Mouse (Mus musculus): ENCODE measurements at regions not wholly inside any gene's neighbourhood (a gene's known extent, or its start where the extent isn't known, plus 50 kb on each side); places are given as distances from the start of the nearest gene placed in this dataset.

- in situ Hi-C loops (cut with MboI, MseI) = no loop called here
Observed at GRCm38 (mm10) chr1:61552577-61553517, 85.8 kb upstream of the Pard3b start.

- in situ Hi-C loops (cut with MboI, MseI) = no loop called here
Observed at GRCm38 (mm10) chr1:61559514-61559913, 79.1 kb upstream of the Pard3b start.

- in situ Hi-C loops (cut with MboI, MseI) = no loop called here
Observed at GRCm38 (mm10) chr1:61562091-61562490, 76.5 kb upstream of the Pard3b start.

GRCm38 (mm10) chr1:61565471-61565870 lies 73.2 kb upstream of the Pard3b start:
- in situ Hi-C loops (cut with MboI, MseI) = no loop called here

- in situ Hi-C loops (cut with MboI, MseI) = no loop called here
Observed at GRCm38 (mm10) chr1:61574276-61574675, 64.3 kb upstream of the Pard3b start.

GRCm38 (mm10) chr1:61576758-61577157 lies 61.9 kb upstream of the Pard3b start:
- in situ Hi-C loops (cut with MboI, MseI) = no loop called here

GRCm38 (mm10) chr1:61587251-61587650 lies 51.4 kb upstream of the Pard3b start:
- in situ Hi-C loops (cut with MboI, MseI) = no loop called here

Measured in T-helper 2 cell (primary cell).